Mouse (Mus musculus) heart, embryonic 12.5 days (tissue): ENCODE measurements at regions not wholly inside any gene's neighbourhood (a gene's known extent, or its start where the extent isn't known, plus 50 kb on each side); places are given as distances from the start of the nearest gene placed in this dataset.
A peak's percentile ranks its signal among the peaks of the same experiment; 100 is the strongest.

Source experiments
- ATAC-seq: fragments of 200-750 bp; cut with Nextera tagmentation; 2 replicates; pipeline ENCODE4 v1.8.0; 2017; ENCODE audit warnings: moderate TSS enrichment, moderate library complexity; ENCODE audit not compliant: insufficient number of reproducible peaks, low FRiP score
- H3K27ac ChIP-seq: fragments of 300-500 bp; sonication (generic); 2 replicates; pipeline ENCODE4 v1.5.1; 2016; ENCODE audit warnings: mild to moderate bottlenecking, moderate library complexity; ENCODE audit not compliant: poor library complexity, severe bottlenecking
- H3K27me3 ChIP-seq: fragments of 300-500 bp; sonication (generic); replicated peaks from 2 replicates; pipeline ENCODE4 v1.6.1; 2016; ENCODE audit warnings: mild to moderate bottlenecking, moderate library complexity
- H3K36me3 ChIP-seq: fragments of 300-500 bp; sonication (generic); 2 replicates; pipeline ENCODE4 v1.6.1; 2016; ENCODE audit warnings: mild to moderate bottlenecking, moderate library complexity
- H3K4me1 ChIP-seq: fragments of 300-500 bp; sonication (generic); replicated peaks from 2 replicates; pipeline ENCODE4 v1.6.1; 2016; ENCODE audit warnings: mild to moderate bottlenecking
- H3K4me2 ChIP-seq: fragments of 300-500 bp; sonication (generic); 2 replicates; pipeline ENCODE4 v1.6.1; 2016; ENCODE audit warnings: mild to moderate bottlenecking, moderate library complexity
- H3K4me3 ChIP-seq: fragments of 300-500 bp; sonication (generic); 2 replicates; pipeline ENCODE4 v1.5.1; 2016; ENCODE audit warnings: mild to moderate bottlenecking
- H3K9ac ChIP-seq: fragments of 300-500 bp; sonication (generic); 2 replicates; pipeline ENCODE4 v1.6.1; 2016; ENCODE audit warnings: mild to moderate bottlenecking, moderate library complexity
- H3K9me3 ChIP-seq: fragments of 300-500 bp; sonication (generic); replicated peaks from 2 replicates; pipeline ENCODE4 v1.6.1; 2016; ENCODE audit warnings: mild to moderate bottlenecking, moderate library complexity
- WGBS: fragments of 180-500 bp; shearing (Covaris S2); methylation state at CpG from one replicate; pipeline ENCODE4 v1.1.7; 2016; 5-methylcytosine and 5-hydroxymethylcytosine counted together

- Histone ChIP-seq H3K9ac (no peak overlapping the region), H3K27ac (no peak overlapping the region), H3K36me3 (no peaks in the 10 kb centered on the region), H3K4me3 (no peak overlapping the region), H3K9me3 (no peaks in the 10 kb centered on the region), H3K27me3 (no peaks in the 10 kb centered on the region), H3K4me2 (no peak overlapping the region), H3K4me1 (peaks cover 25% of the 10 kb centered on the region)
- 72% methylated on average over 8 of the region's 8 CpGs for WGBS
- no peak for ATAC-seq
Observed at GRCm38 (mm10) chr9:14091099-14091930, 183.6 kb upstream of the Sesn3 start.

- Histone ChIP-seq H3K4me1 (peaks cover 25% of the 10 kb centered on the region), H3K27ac (peak overlapping the region; percentile 38; the same call in 1 of the 2 replicates), H3K4me2 (no peak overlapping the region), H3K9me3 (no peaks in the 10 kb centered on the region), H3K9ac (no peak overlapping the region), H3K4me3 (no peak overlapping the region), H3K27me3 (no peaks in the 10 kb centered on the region), H3K36me3 (no peaks in the 10 kb centered on the region)
- peak; percentile 59; the same call in 1 of the 2 replicates for ATAC-seq
- 28% methylated on average over 2 of the region's 2 CpGs for WGBS
Observed at GRCm38 (mm10) chr9:14092996-14093442, 181.8 kb upstream of the Sesn3 start.

- Histone ChIP-seq H3K4me3 (no peak overlapping the region), H3K9me3 (no peaks in the 10 kb centered on the region), H3K36me3 (no peaks in the 10 kb centered on the region), H3K4me1 (peaks cover 19% of the 10 kb centered on the region), H3K9ac (no peak overlapping the region), H3K4me2 (no peak overlapping the region), H3K27ac (no peak overlapping the region), H3K27me3 (no peaks in the 10 kb centered on the region)
- no peak for ATAC-seq
- WGBS = 86% methylated on average over 1 of the region's 1 CpGs
Observed at GRCm38 (mm10) chr9:14103538-14103937, 171.3 kb upstream of the Sesn3 start.

- Histone ChIP-seq H3K4me1 (peaks cover 19% of the 10 kb centered on the region), H3K9ac (no peak overlapping the region), H3K27ac (no peak overlapping the region), H3K36me3 (no peaks in the 10 kb centered on the region), H3K4me3 (no peak overlapping the region), H3K27me3 (no peaks in the 10 kb centered on the region), H3K9me3 (no peaks in the 10 kb centered on the region), H3K4me2 (no peak overlapping the region)
- ATAC-seq = no peak
- 20% methylated on average over 2 of the region's 2 CpGs for WGBS
Observed at GRCm38 (mm10) chr9:14104921-14105320, 169.9 kb upstream of the Sesn3 start.

DNA sequence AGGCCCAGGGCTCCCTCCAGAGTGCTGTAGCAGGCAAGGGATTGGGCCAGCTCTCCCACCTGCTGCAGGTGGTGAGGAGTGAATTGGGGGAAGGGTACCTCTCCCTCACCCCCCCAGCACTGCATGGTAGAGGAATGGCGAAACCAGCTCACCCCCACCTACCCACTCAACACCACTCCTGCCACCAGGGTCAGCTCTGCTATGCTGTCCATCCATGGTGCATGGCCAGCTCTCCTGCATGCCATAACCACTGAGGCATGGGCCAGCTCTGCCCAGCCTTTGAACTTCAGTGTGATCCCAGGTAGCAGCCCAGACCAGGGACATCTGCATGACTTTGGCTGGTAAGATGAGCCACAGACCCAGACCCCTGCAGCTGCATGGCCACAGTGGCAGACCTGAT is 168.5 kb upstream of the Sesn3 start:
- no peaks in the 10 kb centered on the region for H3K36me3 ChIP-seq
- no peak overlapping the region for H3K4me3 ChIP-seq
- no peak for ATAC-seq
- no peak overlapping the region for H3K27ac ChIP-seq
- H3K9me3 ChIP-seq = no peaks in the 10 kb centered on the region
- H3K4me1 ChIP-seq = peaks cover 19% of the 10 kb centered on the region
- no peaks in the 10 kb centered on the region for H3K27me3 ChIP-seq
- H3K4me2 ChIP-seq = no peak overlapping the region
- H3K9ac ChIP-seq = no peak overlapping the region
- 77% methylated on average over 1 of the region's 1 CpGs for WGBS

GRCm38 (mm10) chr9:14108798-14109197 is 166.1 kb upstream of the Sesn3 start:
- Histone ChIP-seq H3K4me2 (no peak overlapping the region), H3K9me3 (no peaks in the 10 kb centered on the region), H3K4me3 (no peak overlapping the region), H3K4me1 (peaks cover 9% of the 10 kb centered on the region), H3K27ac (no peak overlapping the region), H3K36me3 (no peaks in the 10 kb centered on the region), H3K27me3 (no peaks in the 10 kb centered on the region), H3K9ac (no peak overlapping the region)
- 79% methylated on average over 4 of the region's 4 CpGs for WGBS
- no peak for ATAC-seq

DNA sequence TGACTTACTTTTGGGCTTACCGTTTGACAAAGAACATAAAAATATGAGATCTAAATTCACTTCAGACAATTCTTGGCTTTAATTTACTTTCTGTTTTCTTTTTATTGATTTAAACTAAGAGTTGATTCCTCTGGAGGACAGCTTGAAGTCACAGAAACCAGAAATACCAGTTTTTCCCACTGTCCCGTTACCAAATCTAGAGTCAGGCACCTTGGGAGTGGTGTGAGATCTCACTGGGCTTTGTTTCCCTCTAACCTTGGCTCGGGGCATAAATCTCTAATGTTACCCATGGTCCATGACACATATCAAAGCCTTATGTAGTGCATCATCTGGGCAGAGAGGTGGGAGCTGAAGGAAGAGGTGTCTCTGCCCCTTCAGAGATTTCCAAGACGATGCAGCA is 165.4 kb upstream of the Sesn3 start:
- Histone ChIP-seq H3K27me3 (no peaks in the 10 kb centered on the region), H3K4me3 (no peak overlapping the region), H3K9ac (no peak overlapping the region), H3K27ac (no peak overlapping the region), H3K36me3 (no peaks in the 10 kb centered on the region), H3K4me2 (no peak overlapping the region), H3K9me3 (no peaks in the 10 kb centered on the region), H3K4me1 (peaks cover 5% of the 10 kb centered on the region)
- ATAC-seq = no peak; the same call in 1 of the 2 replicates
- 73% methylated on average over 4 of the region's 4 CpGs for WGBS

DNA sequence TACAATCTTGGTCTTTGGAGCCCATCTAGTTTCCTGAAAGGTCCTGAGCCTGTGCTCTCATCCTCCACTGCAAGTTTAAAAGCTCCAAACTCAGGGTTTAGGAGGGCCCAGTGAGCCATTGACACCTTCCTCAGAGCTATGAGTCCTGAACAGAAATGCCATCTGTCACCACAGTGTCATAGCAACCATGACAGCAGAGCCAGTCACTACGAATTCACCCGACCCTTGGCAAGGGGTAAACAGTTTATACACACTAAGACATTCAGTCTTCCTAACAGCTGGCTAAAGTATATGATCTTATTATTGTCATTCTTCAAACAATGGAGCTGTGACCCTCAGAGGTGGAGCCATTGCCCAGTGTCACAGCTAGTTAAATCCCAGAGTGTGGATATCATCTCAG is 163.2 kb upstream of the Sesn3 start:
- no peak overlapping the region for H3K9ac ChIP-seq
- no peak overlapping the region for H3K4me3 ChIP-seq
- no peaks in the 10 kb centered on the region for H3K36me3 ChIP-seq
- H3K4me1 ChIP-seq = no peaks in the 10 kb centered on the region
- H3K27me3 ChIP-seq = no peaks in the 10 kb centered on the region
- no peak overlapping the region for H3K4me2 ChIP-seq
- 52% methylated on average over 2 of the region's 2 CpGs for WGBS
- no peaks in the 10 kb centered on the region for H3K9me3 ChIP-seq
- H3K27ac ChIP-seq = no peak overlapping the region
- ATAC-seq = no peak

- ATAC-seq = no peak
- WGBS = 23% methylated on average over 3 of the region's 3 CpGs
- no peak overlapping the region for H3K4me2 ChIP-seq
- no peaks in the 10 kb centered on the region for H3K27me3 ChIP-seq
- H3K9me3 ChIP-seq = no peaks in the 10 kb centered on the region
- H3K9ac ChIP-seq = no peak overlapping the region
- H3K4me3 ChIP-seq = no peak overlapping the region
- no peaks in the 10 kb centered on the region for H3K4me1 ChIP-seq
- no peaks in the 10 kb centered on the region for H3K36me3 ChIP-seq
- no peak overlapping the region for H3K27ac ChIP-seq
Observed at GRCm38 (mm10) chr9:14115521-14115920, 159.3 kb upstream of the Sesn3 start.

DNA sequence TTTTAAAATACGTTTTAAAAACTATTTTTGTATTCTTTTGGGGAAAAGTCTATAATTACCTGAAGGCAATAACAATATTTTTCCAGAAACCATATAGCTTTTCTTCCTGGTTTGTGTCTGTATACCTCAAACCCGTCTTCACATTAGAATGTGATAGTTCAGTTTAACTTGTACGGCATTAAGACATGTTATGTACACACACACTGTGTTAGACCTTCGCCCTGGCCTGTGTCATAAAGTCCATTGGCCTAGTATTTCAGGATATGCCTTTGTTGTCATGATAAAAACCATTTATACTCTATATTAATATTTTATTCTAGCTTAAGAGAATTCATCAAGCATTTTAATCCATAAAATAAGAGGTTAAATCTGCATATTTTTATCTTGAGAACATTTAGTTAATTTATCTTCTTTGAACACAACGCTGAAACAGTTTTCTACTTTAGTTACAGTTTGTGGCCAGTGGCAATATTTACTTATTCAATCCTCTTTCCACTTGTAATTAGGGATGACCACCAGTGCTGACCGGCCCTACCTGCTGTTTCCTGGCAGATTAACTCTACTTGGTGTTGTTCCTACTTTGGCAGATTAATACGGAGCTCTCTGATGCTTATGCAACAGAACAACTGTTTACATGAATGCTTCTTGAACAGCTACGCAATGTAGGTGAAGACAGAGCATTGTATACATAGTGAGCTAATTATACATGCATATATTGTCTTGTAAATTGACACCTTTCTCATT is 158.6 kb upstream of the Sesn3 start:
- Histone ChIP-seq H3K4me1 (no peaks in the 10 kb centered on the region), H3K36me3 (no peaks in the 10 kb centered on the region), H3K9ac (no peak overlapping the region), H3K4me2 (no peak overlapping the region), H3K9me3 (no peaks in the 10 kb centered on the region), H3K27ac (no peak overlapping the region), H3K27me3 (no peaks in the 10 kb centered on the region), H3K4me3 (no peak overlapping the region)
- no peak for ATAC-seq
- 75% methylated on average over 8 of the region's 8 CpGs for WGBS

GRCm38 (mm10) chr9:14133372-14133771 is 141.5 kb upstream of the Sesn3 start:
- Histone ChIP-seq H3K27me3 (no peaks in the 10 kb centered on the region), H3K27ac (no peak overlapping the region), H3K4me2 (no peak overlapping the region), H3K4me1 (peaks cover under 1% of the 10 kb centered on the region; the same call in 1 of the 2 replicates), H3K4me3 (no peak overlapping the region), H3K9me3 (peaks cover 3% of the 10 kb centered on the region; the same call in 1 of the 2 replicates), H3K36me3 (no peaks in the 10 kb centered on the region), H3K9ac (no peak overlapping the region)
- WGBS = 57% methylated on average over 5 of the region's 5 CpGs
- no peak for ATAC-seq
